ENCODE assay signal across 15 mouse cellular contexts in the genomic region with DNA sequence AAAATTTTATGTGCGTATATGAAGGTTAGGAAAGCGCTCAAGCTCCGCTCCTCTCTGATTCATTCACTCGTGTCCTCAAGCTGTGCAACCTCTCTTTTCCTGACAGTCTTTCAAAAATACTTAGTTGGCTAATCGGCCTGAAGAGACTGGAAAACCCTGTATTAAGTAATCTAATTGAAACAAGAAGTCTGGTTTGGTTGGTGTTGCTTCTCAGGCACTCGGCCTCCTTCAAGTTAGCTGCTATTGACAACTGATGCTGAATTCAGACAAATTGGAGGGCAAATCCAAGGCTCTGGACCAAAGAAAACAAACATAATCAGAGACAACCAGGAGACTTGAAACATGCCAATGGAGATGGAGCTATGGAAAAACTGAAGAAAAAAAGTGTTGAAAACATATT.
DNase-seq lines count a peak whose midpoint lies in the region.
"Had no signal": no experiment of that assay in that cellular context is flagged by ENCODE, and none has a peak within 500 bp of the region (broad histone marks: within the 10 kb centered on the region; RNA-seq: fewer than 3 reads in every experiment).

No protein-coding gene starts in this region.

- DNase-seq in NIH3T3 (ENCODE audit: low read depth) (peak; percentile 91), adipocyte (ENCODE audit: low spot score) (peak; percentile 32)
- peak; percentile 87 for DNase-seq in fibroblast of lung, adult 2 months (ENCODE audit: low read depth)
- DNase-seq in cerebellum, adult 18-20 months, result no peak
- DNase-seq in heart, adult 8-10 months (ENCODE audit: low spot score), result no peak
- DNase-seq in left cerebral cortex, adult 8-10 months (ENCODE audit: low spot score in 2 of 2), result no peak
- DNase-seq: adrenal gland, adult 2 months; adrenal gland, postnatal 10 days; adrenal gland, postnatal 25 days; cerebellum, adult 11-12 months; cerebellum, adult 8-10 months; cerebellum, adult 9-11 months; cerebellum, postnatal 14 days; cerebellum, postnatal 36 days; embryo, embryonic 11 days had no signal

Comparison
In these comparisons a context has a peak if more than half of its experiments do, and no peak if none do; other contexts are left out.
1. DNase-seq: peak in NIH3T3 (single experiment), adipocyte (single experiment) and fibroblast of lung, adult 2 months (single experiment); none in cerebellum, adult 18-20 months (0 of 2), heart, adult 8-10 months (single experiment) and left cerebral cortex, adult 8-10 months (0 of 2).